28 mouse cellular contexts compared by ENCODE assay signal in the genomic region with DNA sequence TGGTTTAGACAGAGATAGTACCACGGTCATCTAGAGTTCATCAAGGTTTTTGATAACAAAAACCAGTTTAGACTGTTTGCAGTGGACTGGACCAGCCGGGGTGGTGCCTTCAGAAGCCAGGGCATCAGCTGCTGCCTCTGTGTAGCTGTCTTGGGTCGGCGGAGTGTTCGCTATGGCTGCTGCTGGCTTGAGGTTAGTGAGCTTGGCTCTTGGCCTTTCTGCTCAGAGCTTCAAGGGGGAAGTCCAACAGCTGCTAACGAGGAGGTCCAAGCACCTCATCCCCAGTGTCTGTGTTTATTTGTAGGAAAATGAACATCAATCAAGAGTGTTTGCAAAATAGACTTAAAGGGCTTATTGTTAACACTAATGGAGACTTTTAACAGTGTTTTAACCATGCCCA.
A peak's percentile ranks its signal among the peaks of the same experiment; 100 is the strongest.
DNase-seq lines count a peak whose midpoint lies in the region; ATAC-seq and TF ChIP-seq lines count a peak whose summit lies in the region.
"Had no signal": no experiment of that assay in that cellular context is flagged by ENCODE, and none has a peak within 500 bp of the region (broad histone marks: within the 10 kb centered on the region; RNA-seq: fewer than 3 reads in every experiment).

No protein-coding gene starts in this region.

- DNase-seq in heart, adult 11 months = peak; percentile 83
- no peak for DNase-seq in heart, adult 9 months (ENCODE audit: low spot score in 2 of 2)
- peak; percentile 51 for DNase-seq in lung, embryonic 14.5 days
- DNase-seq in lung, adult 18-20 months = no peak
- peak; percentile 32 for DNase-seq in lung, postnatal 0 days (ENCODE audit: low spot score)
- no peak for DNase-seq in lung, postnatal 25 days (ENCODE audit: low spot score)
- no peak for DNase-seq in layer of hippocampus, adult 8-10 months (ENCODE audit: low spot score in 2 of 2)
- DNase-seq: adrenal gland, postnatal 10 days; adrenal gland, postnatal 36 days; B cell, adult 2 months; cerebellum, adult 18-20 months; cerebellum, adult 9-11 months; cerebellum, postnatal 36 days; embryo, embryonic 11 days; gastrocnemius, postnatal 36 days; heart, postnatal 36 days had no signal

- 0 out of 2 replicates have a peak, but pooled peaks have one; percentile 65 for ATAC-seq in lung, embryonic 14.5 days (ENCODE audit: insufficient read depth)
- ATAC-seq in lung, postnatal 0 days = peak; percentile 44
- ATAC-seq: forebrain, embryonic 15.5 days; hindbrain, postnatal 0 days; Patski had no signal

- H3K9ac ChIP-seq in lung, embryonic 14.5 days = no peak overlapping the region
- H3K9ac ChIP-seq in lung, postnatal 0 days (replicated peaks; ENCODE audit: low read depth) = no peak overlapping the region
- H3K9ac ChIP-seq: embryonic facial prominence, embryonic 13.5 days; forebrain, embryonic 12.5 days; forebrain, embryonic 15.5 days; heart, embryonic 12.5 days; heart, embryonic 15.5 days; hindbrain, embryonic 14.5 days had no signal

- no peak overlapping the region for H3K4me2 ChIP-seq in lung, embryonic 14.5 days
- no peak overlapping the region for H3K4me2 ChIP-seq in lung, postnatal 0 days (replicated peaks; ENCODE audit: low read depth, low read length)
- H3K4me2 ChIP-seq: embryonic facial prominence, embryonic 13.5 days; forebrain, embryonic 12.5 days; forebrain, embryonic 15.5 days; heart, embryonic 12.5 days; heart, embryonic 15.5 days; hindbrain, embryonic 14.5 days had no signal

- no peak overlapping the region for H3K4me3 ChIP-seq in lung, embryonic 14.5 days (ENCODE audit: low read depth, low read length)
- no peak overlapping the region for H3K4me3 ChIP-seq in lung, postnatal 0 days (ENCODE audit: low read depth, low read length)
- H3K4me3 ChIP-seq: embryonic facial prominence, embryonic 10.5 days; embryonic facial prominence, embryonic 13.5 days; erythroblast, embryonic 14.5 days; forebrain, embryonic 12.5 days; forebrain, embryonic 15.5 days; heart, embryonic 12.5 days; heart, embryonic 15.5 days; hindbrain, embryonic 10.5 days had no signal

- no peak overlapping the region for H3K27ac ChIP-seq in lung, embryonic 14.5 days (ENCODE audit: low read depth)
- H3K27ac ChIP-seq in lung, postnatal 0 days (ENCODE audit: low read length) = no peak overlapping the region
- H3K27ac ChIP-seq: embryonic facial prominence, embryonic 10.5 days; embryonic facial prominence, embryonic 13.5 days; forebrain, embryonic 12.5 days; forebrain, embryonic 15.5 days; heart, embryonic 15.5 days; hindbrain, embryonic 10.5 days; hindbrain, embryonic 14.5 days; hindbrain, postnatal 0 days had no signal

- no peaks in the 10 kb centered on the region for H3K36me3 ChIP-seq in lung, embryonic 14.5 days (ENCODE audit: insufficient read depth)
- no peaks in the 10 kb centered on the region for H3K36me3 ChIP-seq in lung, postnatal 0 days (ENCODE audit: insufficient read depth, low read length)
- H3K36me3 ChIP-seq: embryonic facial prominence, embryonic 10.5 days; embryonic facial prominence, embryonic 13.5 days; forebrain, embryonic 12.5 days; forebrain, embryonic 15.5 days; G1E; heart, embryonic 12.5 days; heart, embryonic 15.5 days; hindbrain, embryonic 10.5 days had no signal

- TF ChIP-seq CTCF in lung, embryonic 14.5 days (IDR thresholded peaks at IDR 0.05; ENCODE audit: low read depth) = no peak
- TF ChIP-seq CTCF in lung, postnatal 0 days (IDR thresholded peaks at IDR 0.05) = no peak

- H3K4me1 ChIP-seq in lung, embryonic 14.5 days (ENCODE audit: insufficient read depth) = no peaks in the 10 kb centered on the region
- H3K4me1 ChIP-seq in lung, postnatal 0 days (ENCODE audit: insufficient read depth, low read depth, low read length) = no peaks in the 10 kb centered on the region; the same call in 1 of the 2 replicates
- H3K4me1 ChIP-seq: embryonic facial prominence, embryonic 10.5 days; embryonic facial prominence, embryonic 13.5 days; forebrain, embryonic 12.5 days; forebrain, embryonic 15.5 days; heart, embryonic 15.5 days; hindbrain, embryonic 10.5 days had no signal

- H3K27me3 ChIP-seq in lung, embryonic 14.5 days (ENCODE audit: insufficient read depth, low read length) = no peaks in the 10 kb centered on the region
- H3K27me3 ChIP-seq in lung, postnatal 0 days (replicated peaks; ENCODE audit: insufficient read depth, low read length) = no peaks in the 10 kb centered on the region
- H3K27me3 ChIP-seq: embryonic facial prominence, embryonic 13.5 days; forebrain, embryonic 12.5 days; forebrain, embryonic 15.5 days; heart, embryonic 12.5 days; heart, embryonic 15.5 days; Patski had no signal

- 38% methylated on average over 6 of the region's 6 CpGs for WGBS in lung, embryonic 14.5 days
- WGBS in lung, postnatal 0 days = 41% methylated on average over 6 of the region's 6 CpGs

- no peaks in the 10 kb centered on the region for H3K9me3 ChIP-seq in lung, embryonic 14.5 days (ENCODE audit: low read depth, low read length)
- no peaks in the 10 kb centered on the region for H3K9me3 ChIP-seq in lung, postnatal 0 days (ENCODE audit: low read length)
- H3K9me3 ChIP-seq: embryonic facial prominence, embryonic 10.5 days; embryonic facial prominence, embryonic 13.5 days; forebrain, embryonic 12.5 days; forebrain, embryonic 15.5 days; heart, embryonic 12.5 days; heart, embryonic 15.5 days; hindbrain, embryonic 10.5 days had no signal

- TF ChIP-seq EP300 in lung, postnatal 0 days (IDR thresholded peaks at IDR 0.05) = no peak

Comparison
In these comparisons a context has a peak if more than half of its experiments do, and no peak if none do; other contexts are left out.
1. DNase-seq: peak in heart, adult 11 months (single experiment), lung, embryonic 14.5 days (single experiment) and lung, postnatal 0 days (single experiment); none in heart, adult 9 months (0 of 2), lung, adult 18-20 months (0 of 2), lung, postnatal 25 days (single experiment) and layer of hippocampus, adult 8-10 months (0 of 2).